Mouse (Mus musculus): ENCODE data around the gene Arfgef2.

Gene Arfgef2

GRCm38 (mm10) chr2:166909729-166910128, 104.3 kb downstream of the Arfgef2 start:
- DNase-seq: no peak

- DNase-seq: no peak
Observed at GRCm38 (mm10) chr2:166910536-166910935, 105.1 kb downstream of the Arfgef2 start.

DNA sequence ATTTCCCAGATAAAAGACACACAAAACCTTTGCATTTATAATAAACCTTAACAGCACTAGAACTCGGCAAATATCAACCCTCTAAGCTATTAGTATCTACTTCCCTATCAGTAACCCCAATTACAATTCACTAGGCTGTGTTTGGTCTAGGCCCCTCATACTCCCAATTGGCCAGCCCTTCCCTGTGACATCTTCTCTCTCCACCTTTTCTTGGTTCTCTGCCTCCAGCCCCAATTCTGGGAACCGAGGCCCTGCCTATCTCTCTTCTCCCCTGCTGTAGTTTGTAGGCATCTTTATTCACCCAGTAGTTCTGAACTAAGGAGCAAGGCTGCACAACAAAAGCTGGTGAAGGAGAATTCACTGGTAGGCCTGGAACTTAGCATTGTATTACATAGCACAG, 118.6 kb downstream of the Arfgef2 start:
- no peak for DNase-seq

- DNase-seq: no peak
Observed at GRCm38 (mm10) chr2:166933943-166934342, 128.6 kb downstream of the Arfgef2 start.

- DNase-seq: no peak
Observed at GRCm38 (mm10) chr2:166934416-166934815, 129.0 kb downstream of the Arfgef2 start.

- DNase-seq: no peak
Observed at GRCm38 (mm10) chr2:166935582-166935981, 130.2 kb downstream of the Arfgef2 start.

DNA sequence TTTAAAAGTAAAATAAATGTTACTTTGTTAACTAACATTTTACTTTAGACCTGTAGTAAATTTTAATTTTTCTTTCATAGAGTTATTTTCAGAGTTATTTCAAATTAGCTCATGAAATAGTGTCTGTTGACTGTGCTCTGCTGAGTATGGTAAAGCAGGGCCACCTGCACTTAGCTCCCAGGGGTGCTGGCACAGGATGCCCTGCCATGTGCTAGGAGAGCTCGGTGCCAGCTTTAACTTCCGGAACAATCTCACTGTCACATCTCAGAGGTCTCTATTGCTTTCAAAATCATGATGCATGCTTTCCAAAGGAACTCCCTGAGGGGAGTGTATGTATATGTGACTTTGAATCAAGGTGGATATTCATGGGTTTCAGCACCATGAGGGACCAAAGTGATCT, 130.8 kb downstream of the Arfgef2 start:
- no peak for DNase-seq

GRCm38 (mm10) chr2:166943146-166943545, 137.8 kb downstream of the Arfgef2 start:
- no peak for DNase-seq

DNA sequence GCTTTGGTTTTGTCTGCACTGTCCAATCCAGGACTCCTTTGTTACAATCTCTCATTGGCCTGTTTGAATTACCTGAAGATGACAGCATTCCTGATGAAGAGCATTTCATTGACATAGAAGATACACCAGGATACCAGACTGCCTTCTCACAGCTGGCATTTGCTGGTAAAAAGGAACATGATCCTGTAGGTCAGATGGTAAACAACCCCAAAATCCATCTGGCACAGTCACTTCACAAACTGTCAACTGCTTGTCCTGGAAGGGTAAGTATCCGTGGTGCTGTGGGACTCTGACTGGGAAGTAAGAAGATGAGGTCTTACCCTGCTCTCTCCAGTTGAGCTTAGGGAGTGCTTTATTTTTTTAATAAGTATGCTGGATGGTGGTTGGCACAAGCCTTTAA, 139.0 kb downstream of the Arfgef2 start:
- no peak for DNase-seq

DNA sequence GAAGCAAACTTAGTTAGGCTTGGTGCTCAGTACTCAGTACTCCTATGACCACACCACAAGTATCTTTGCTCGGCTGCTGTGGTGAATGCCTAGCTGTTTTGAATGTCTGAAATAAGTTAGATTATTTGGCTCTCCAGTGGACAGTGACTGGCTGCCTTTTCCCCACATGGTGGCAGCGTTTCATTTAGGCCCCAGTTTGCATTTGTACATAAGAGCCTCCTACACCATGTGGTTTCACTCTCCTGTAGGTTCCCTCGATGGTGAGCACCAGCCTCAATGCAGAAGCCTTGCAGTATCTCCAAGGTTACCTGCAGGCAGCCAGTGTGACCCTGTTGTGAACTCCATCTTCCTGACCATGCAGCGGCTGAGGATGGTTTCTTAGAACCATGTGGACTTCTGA, 140.1 kb downstream of the Arfgef2 start:
- no peak for DNase-seq
